Mouse (Mus musculus) intestine, embryonic 16.5 days (tissue): Measurements from ENCODE around the gene Cldn4. TPM values are rescaled to one million over a fixed set of nuclear protein-coding genes. Genes with fewer than 3 reads are reported as not detected.

Experiments
- polyA plus RNA-seq: library from polyadenylated mRNA; unstranded; fragments of >200 nt; fragmentation: Nextera tagmentation; extraction: Ambion mirVana; gene quantifications from 2 replicates; pipeline ENCODE4 v1.2.1, GENCODE M21; 2015

Gene Cldn4
- polyA plus RNA-seq, 1 experiment from 2014 or later, result 54.2 TPM

Other genes with a start within 250 kb of the Cldn4 start
- gene Eln, start 199.6 kb downstream of the Cldn4 start, polyA plus RNA-seq, result 50.5 and 65.8 TPM in 2 replicates
- not detected in 2 replicates for gene Tmem270, start 40.2 kb downstream of the Cldn4 start, polyA plus RNA-seq
- 2.1 and 6.4 TPM in 2 replicates for gene Cldn13, start 31.4 kb downstream of the Cldn4 start, polyA plus RNA-seq
- gene Mettl27, start 14.6 kb downstream of the Cldn4 start, polyA plus RNA-seq, result 27.2 TPM in 2 replicates
- 187 and 217 TPM in 2 replicates for gene Cldn3, start 39.3 kb upstream of the Cldn4 start, polyA plus RNA-seq
- 102 and 106 TPM in 2 replicates for gene Abhd11, start 62.2 kb upstream of the Cldn4 start, polyA plus RNA-seq
- 11.9 and 13.4 TPM in 2 replicates for gene Stx1a, start 76.5 kb upstream of the Cldn4 start, polyA plus RNA-seq
- 33.9 and 39.2 TPM in 2 replicates for gene Dnajc30, start 117.3 kb upstream of the Cldn4 start, polyA plus RNA-seq
- 84.6 and 109 TPM in 2 replicates for gene Bud23, start 118.0 kb upstream of the Cldn4 start, polyA plus RNA-seq
- gene Vps37d, start 131.3 kb upstream of the Cldn4 start, polyA plus RNA-seq, result 2.9 TPM in 2 replicates
- gene Mlxipl, start 143.0 kb upstream of the Cldn4 start, polyA plus RNA-seq, result 8.2 and 9.5 TPM in 2 replicates
- 26.1 and 27.4 TPM in 2 replicates for gene Tbl2, start 202.7 kb upstream of the Cldn4 start, polyA plus RNA-seq
- gene Bcl7b, start 221.3 kb upstream of the Cldn4 start, polyA plus RNA-seq, result 53.7 and 54.7 TPM in 2 replicates
- 19.0 and 20.9 TPM in 2 replicates for gene Baz1b, start 240.3 kb upstream of the Cldn4 start, polyA plus RNA-seq